Mouse (Mus musculus): ENCODE data around the gene Rbp2.

The Rbp2 gene

GRCm38 (mm10) chr9:98485815-98486214, at the start of gene Rbp2:
Gene Rbp2 (plus strand): TSS chr9:98486115.
- no peak for DNase-seq

GRCm38 (mm10) chr9:98437819-98438218, 48.1 kb upstream of the Rbp2 start:
- no peak for DNase-seq

DNA sequence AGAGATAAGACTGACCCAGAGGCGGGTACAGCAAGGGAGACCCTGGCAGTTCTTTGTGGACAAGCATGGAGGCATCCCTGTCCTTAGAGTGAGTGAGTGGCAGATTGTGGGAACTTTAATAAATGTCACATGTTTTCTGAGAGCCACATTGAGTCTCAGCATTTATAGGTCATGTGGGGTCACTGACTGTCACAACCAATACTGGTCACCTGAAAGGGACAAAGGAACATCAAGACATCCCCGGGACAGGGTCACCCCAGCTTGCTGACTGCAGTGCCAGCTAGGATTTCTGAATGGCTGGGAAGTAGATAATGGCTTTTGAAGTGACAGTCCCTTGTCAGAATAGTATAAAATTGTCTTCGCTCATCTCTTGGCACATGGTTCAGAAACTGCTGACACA, 46.8 kb upstream of the Rbp2 start:
- DNase-seq = no peak

- DNase-seq = no peak
Measured at GRCm38 (mm10) chr9:98442638-98443037, 43.3 kb upstream of the Rbp2 start.

GRCm38 (mm10) chr9:98445359-98446149, 40.4 kb upstream of the Rbp2 start:
- DNase-seq = no peak

- DNase-seq = no peak
Measured at GRCm38 (mm10) chr9:98450976-98451375, 34.9 kb upstream of the Rbp2 start.

GRCm38 (mm10) chr9:98466709-98467108, 19.2 kb upstream of the Rbp2 start:
- DNase-seq = no peak

DNA sequence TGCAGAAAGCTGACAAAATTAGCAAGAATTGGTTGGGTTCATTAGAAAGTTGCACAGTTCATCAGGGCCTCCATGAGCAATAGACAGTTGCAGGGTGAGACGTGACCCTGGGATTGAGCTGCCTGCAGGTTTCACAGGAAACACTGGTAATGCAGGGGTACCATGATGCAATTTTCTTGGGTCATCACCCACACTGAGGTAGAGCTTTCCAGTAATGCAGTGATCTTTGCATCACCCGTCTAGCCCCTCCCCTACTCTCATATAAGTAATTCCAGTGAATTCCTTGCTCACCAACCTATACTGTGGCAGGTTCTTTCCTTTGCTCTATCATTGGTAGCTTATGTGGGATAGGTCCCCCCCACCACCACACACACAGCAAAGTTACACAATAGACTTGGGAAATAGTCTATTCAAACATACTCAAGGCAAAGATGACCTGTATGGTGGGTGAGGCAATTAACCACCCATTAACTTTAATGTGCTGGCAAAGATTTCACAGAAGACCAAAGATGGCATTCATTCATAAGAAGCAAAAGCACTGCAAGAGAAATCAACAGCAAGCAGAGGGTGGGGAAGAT, 5.7 kb upstream of the Rbp2 start:
- no peak for DNase-seq

DNA sequence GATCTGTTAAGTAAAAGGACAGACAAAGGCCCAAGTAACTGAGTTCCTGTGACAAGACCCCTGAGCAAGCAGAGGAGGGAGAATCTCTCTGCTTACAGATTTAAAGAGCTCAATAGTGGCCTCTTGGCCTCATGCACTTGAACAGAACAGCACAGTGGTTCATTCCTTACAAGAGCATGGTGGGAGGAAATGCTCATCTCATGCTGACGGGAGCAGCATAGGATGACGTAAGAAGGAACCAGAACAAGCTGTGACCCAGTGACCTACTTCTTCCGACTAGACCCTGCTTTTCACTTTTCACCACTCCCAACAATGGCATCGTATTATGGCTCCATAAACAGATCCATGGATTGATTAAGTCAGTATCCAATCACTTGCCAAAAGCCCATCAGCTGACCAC, 3.7 kb upstream of the Rbp2 start:
- DNase-seq = no peak

DNA sequence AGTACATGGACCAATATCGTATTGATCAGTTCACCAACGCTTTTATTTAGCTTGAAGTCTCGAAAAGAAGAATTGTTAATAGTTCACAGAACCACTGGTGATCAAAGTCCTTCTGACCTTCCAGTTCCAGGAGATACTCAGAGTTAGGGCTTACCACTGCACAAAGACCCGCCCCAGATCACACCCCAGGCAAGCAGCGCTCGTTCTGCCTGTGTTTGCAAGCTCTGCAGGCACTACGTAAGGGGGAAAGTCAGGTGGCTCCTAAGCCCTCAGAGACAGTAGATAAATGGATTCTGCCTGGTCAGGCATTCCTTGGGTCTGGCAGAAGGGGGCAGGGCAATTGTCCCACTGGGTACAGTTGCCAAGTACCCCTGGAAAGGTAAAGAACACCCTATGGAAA, 895 bp upstream of the Rbp2 start:
- DNase-seq = no peak

GRCm38 (mm10) chr9:98487273-98487672, 1.4 kb downstream of the Rbp2 start:
- DNase-seq = no peak

DNA sequence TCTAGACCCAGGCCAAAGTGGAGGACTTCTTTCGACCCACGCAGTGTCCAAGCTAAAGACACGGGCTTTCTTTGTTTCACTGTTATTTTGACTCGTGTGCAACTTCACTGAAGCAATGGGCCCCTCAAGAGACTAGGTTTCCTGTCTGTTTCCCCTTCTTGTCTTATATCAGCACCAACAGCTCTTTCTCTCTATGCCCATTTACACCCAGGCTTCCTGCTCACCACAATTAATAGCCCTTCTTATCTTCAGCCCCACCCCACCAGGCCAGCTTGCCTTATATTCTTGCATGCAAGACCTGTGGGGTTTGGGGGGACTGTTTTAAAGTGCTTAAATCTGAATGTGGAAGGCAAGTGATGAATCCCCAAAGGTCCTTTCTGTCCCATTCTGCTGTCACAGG, 3.6 kb downstream of the Rbp2 start:
- no peak for DNase-seq

GRCm38 (mm10) chr9:98490128-98490527, 4.2 kb downstream of the Rbp2 start:
- no peak for DNase-seq

DNA sequence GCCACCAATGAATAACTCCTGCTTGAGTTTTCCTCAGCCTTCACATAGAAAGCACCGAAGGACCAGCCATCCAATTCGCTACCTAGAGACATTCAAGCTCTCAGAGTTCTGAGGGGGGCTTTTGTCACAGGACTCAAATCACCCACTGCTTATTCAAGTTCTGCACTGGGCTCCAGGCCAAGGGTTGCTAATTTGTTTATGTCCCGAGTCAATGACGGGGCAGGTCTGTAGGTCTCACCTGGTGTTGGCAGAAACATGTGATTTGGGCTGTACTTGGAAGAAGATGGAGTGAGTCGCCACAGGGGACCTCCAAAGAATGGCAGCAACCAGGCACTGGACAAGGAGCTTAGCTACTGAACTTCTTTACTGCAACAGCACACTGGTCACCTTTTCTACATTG, 5.2 kb downstream of the Rbp2 start:
- DNase-seq = no peak

GRCm38 (mm10) chr9:98492212-98492611, 6.3 kb downstream of the Rbp2 start:
- no peak for DNase-seq

GRCm38 (mm10) chr9:98492821-98493220, 6.9 kb downstream of the Rbp2 start:
- no peak for DNase-seq

GRCm38 (mm10) chr9:98497157-98497556, 11.2 kb downstream of the Rbp2 start:
- no peak for DNase-seq

- no peak for DNase-seq
Measured at GRCm38 (mm10) chr9:98497990-98498389, 12.1 kb downstream of the Rbp2 start.

DNA sequence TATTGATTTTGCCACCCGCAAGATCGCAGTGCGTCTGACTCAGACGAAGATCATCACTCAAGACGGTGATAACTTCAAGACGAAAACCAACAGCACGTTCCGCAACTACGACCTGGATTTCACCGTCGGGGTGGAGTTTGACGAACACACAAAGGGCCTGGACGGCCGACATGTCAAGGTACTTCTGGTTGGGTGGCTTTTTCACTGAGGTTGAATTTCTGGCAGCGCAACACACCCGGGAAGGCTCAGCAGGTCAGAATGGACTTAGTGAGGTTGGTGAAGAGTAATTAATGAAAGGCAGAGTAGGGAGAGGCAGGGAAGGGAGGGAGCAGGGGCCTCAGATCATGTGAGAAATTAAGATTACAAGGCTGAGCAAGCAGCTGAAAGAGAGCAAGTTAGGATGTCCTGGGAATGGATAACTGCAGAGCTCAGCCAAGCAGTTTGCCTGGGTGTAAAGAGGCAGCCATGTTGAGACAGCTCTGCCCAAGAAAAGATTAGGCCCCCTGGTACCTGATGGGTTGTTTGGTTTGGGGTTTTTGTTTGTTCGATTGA, 12.9 kb downstream of the Rbp2 start:
- no peak for DNase-seq

GRCm38 (mm10) chr9:98499601-98500000, 13.7 kb downstream of the Rbp2 start:
- DNase-seq = no peak

DNA sequence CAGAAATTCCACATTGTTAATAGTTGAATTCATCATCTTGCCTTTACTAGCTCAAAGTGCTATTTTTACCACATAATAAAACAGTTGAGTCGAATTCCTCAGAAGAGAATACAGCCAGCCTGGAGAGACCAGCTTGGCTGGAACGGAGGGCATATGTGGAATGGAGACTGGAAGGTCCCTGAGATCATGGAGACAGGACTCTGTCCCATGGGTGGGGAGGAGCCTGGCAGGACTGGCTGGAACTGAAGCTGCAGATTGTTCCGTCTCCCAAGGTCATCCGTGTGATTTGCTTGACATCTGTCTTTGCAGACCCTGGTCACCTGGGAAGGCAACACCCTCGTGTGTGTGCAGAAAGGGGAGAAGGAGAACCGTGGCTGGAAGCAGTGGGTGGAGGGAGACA, 21.6 kb downstream of the Rbp2 start:
- DNase-seq = no peak

GRCm38 (mm10) chr9:98510363-98511055, 24.6 kb downstream of the Rbp2 start:
- DNase-seq = no peak

- no peak for DNase-seq
Measured at GRCm38 (mm10) chr9:98523872-98524271, 38.0 kb downstream of the Rbp2 start.
